Mouse (Mus musculus) intestine, embryonic 14.5 days (tissue): ENCODE results near the gene Fmod. TPM values are rescaled to one million over a fixed set of nuclear protein-coding genes. Genes with fewer than 3 reads are reported as not detected.

ENCODE experiments used
- ATAC-seq: fragments of 200-750 bp; cut with Nextera tagmentation; replicated peaks from 2 replicates; pipeline ENCODE4 v1.8.0; 2017; ENCODE audit warnings: low read depth, moderate number of reproducible peaks, moderate TSS enrichment, moderate library complexity; ENCODE audit not compliant: low FRiP score, low TSS enrichment
- DNase-seq: peaks from one replicate; pipeline ENCODE4 v3.0.0-alpha.2; 2018; ENCODE audit warnings: low spot score
- H3K27ac ChIP-seq: fragments of 300-500 bp; sonication (generic); 2 replicates; pipeline ENCODE4 v1.5.1; 2014; ENCODE audit warnings: low read depth, mild to moderate bottlenecking, control low read depth
- H3K27me3 ChIP-seq: fragments of 300-500 bp; sonication (generic); replicated peaks from 2 replicates; pipeline ENCODE4 v1.6.1; 2014; ENCODE audit warnings: low read length, control low read depth; ENCODE audit not compliant: control insufficient read depth, insufficient read depth
- H3K36me3 ChIP-seq: fragments of 300-500 bp; sonication (generic); 2 replicates; pipeline ENCODE4 v1.6.1; 2014; ENCODE audit warnings: low read length, control low read depth; ENCODE audit not compliant: control insufficient read depth, insufficient read depth
- H3K4me1 ChIP-seq: fragments of 300-500 bp; sonication (generic); replicated peaks from 2 replicates; pipeline ENCODE4 v1.6.1; 2014; ENCODE audit warnings: low read length, control low read depth, mixed read lengths; ENCODE audit not compliant: control insufficient read depth, insufficient read depth
- H3K4me2 ChIP-seq: fragments of 300-500 bp; sonication (generic); 2 replicates; pipeline ENCODE4 v1.6.1; 2014; ENCODE audit warnings: low read length
- H3K4me3 ChIP-seq: fragments of 300-500 bp; sonication (generic); 2 replicates; pipeline ENCODE4 v1.5.1; 2014; ENCODE audit warnings: low read depth, low read length, control low read depth, mixed read lengths
- H3K9ac ChIP-seq: fragments of 300-500 bp; sonication (generic); 2 replicates; pipeline ENCODE4 v1.6.1; 2014; ENCODE audit warnings: mild to moderate bottlenecking, low read length
- H3K9me3 ChIP-seq: fragments of 300-500 bp; sonication (generic); 2 replicates; pipeline ENCODE4 v1.6.1; 2016; ENCODE audit warnings: low read length, control low read depth; ENCODE audit not compliant: control insufficient read depth
- WGBS: fragments of 180-500 bp; shearing (Covaris S2); extraction: QIAGEN DNeasy Blood & Tissue Kit; methylation state at CpG from one replicate; pipeline ENCODE4 v1.1.7; 2014; 5-methylcytosine and 5-hydroxymethylcytosine counted together
- polyA plus RNA-seq: library from polyadenylated mRNA; unstranded; fragments of >200 nt; fragmentation: Nextera tagmentation; extraction: Ambion mirVana; gene quantifications from 2 replicates; pipeline ENCODE4 v1.2.1, GENCODE M21; 2014

Gene Fmod
- 8.2 and 10.4 TPM in 2 replicates for polyA plus RNA-seq

- Histone ChIP-seq H3K27me3 (no peaks in the 10 kb centered on the region), H3K9ac (no peak within 1 kb of the TSS), H3K4me3 (no peak within 1 kb of the TSS), H3K4me1 (peaks cover 11% of the 10 kb centered on the region), H3K9me3 (no peaks in the 10 kb centered on the region), H3K36me3 (no peaks in the 10 kb centered on the region), H3K27ac (0 out of 2 replicates have a peak within 1 kb of the TSS, but pooled peaks have one; percentile 9), H3K4me2 (peak within 1 kb of the TSS; percentile 25)
- no peak for DNase-seq
- 23% methylated on average over 9 of the region's 9 CpGs for WGBS
- 0 out of 2 replicates have a peak, but pooled peaks have one; percentile 60 for ATAC-seq
Measured at GRCm38 (mm10) chr1:134037172-134037571, at the start of gene Fmod. Fmod (plus strand) TSS chr1:134037254.

- Histone ChIP-seq H3K27me3 (no peaks in the 10 kb centered on the region), H3K4me2 (no peak overlapping the region), H3K9me3 (peaks cover 3% of the 10 kb centered on the region; the same call in 1 of the 2 replicates), H3K4me3 (no peak overlapping the region), H3K36me3 (no peaks in the 10 kb centered on the region), H3K27ac (no peak overlapping the region), H3K9ac (no peak overlapping the region), H3K4me1 (0 out of 2 replicates have a peak, but pooled peaks cover 3% of the 10 kb centered on the region)
- DNase-seq (peak; percentile 64), ATAC-seq (no peak)
- WGBS, result 20% methylated on average over 3 of the region's 3 CpGs
Measured at GRCm38 (mm10) chr1:133988845-133989244, 48.2 kb upstream of the Fmod start.

- Histone ChIP-seq H3K27me3 (no peaks in the 10 kb centered on the region), H3K4me3 (no peak overlapping the region), H3K27ac (no peak overlapping the region), H3K4me2 (no peak overlapping the region), H3K4me1 (0 out of 2 replicates have a peak, but pooled peaks cover 3% of the 10 kb centered on the region), H3K9ac (no peak overlapping the region), H3K36me3 (no peaks in the 10 kb centered on the region), H3K9me3 (0 out of 2 replicates have a peak, but pooled peaks cover 3% of the 10 kb centered on the region)
- no peak for DNase-seq
- WGBS, result 37% methylated on average over 8 of the region's 8 CpGs
- ATAC-seq, result no peak
Measured at GRCm38 (mm10) chr1:133991277-133991676, 45.8 kb upstream of the Fmod start.

GRCm38 (mm10) chr1:134005490-134005889, 31.6 kb upstream of the Fmod start:
- H3K9me3 ChIP-seq, result no peaks in the 10 kb centered on the region
- WGBS, result 65% methylated on average over 7 of the region's 7 CpGs
- DNase-seq (no peak), ATAC-seq (no peak)
- H3K4me1 ChIP-seq, result 0 out of 2 replicates have a peak, but pooled peaks cover 2% of the 10 kb centered on the region
- H3K27ac ChIP-seq, result no peak overlapping the region
- no peak overlapping the region for H3K4me3 ChIP-seq
- H3K4me2 ChIP-seq, result no peak overlapping the region
- no peaks in the 10 kb centered on the region for H3K36me3 ChIP-seq
- H3K9ac ChIP-seq, result no peak overlapping the region
- no peaks in the 10 kb centered on the region for H3K27me3 ChIP-seq

GRCm38 (mm10) chr1:134006105-134006764, 30.8 kb upstream of the Fmod start:
- H3K4me3 ChIP-seq, result no peak overlapping the region
- no peak overlapping the region for H3K27ac ChIP-seq
- H3K9me3 ChIP-seq, result no peaks in the 10 kb centered on the region
- no peak for DNase-seq
- WGBS, result 52% methylated on average over 11 of the region's 11 CpGs
- no peaks in the 10 kb centered on the region for H3K36me3 ChIP-seq
- no peak overlapping the region for H3K9ac ChIP-seq
- H3K4me1 ChIP-seq, result 0 out of 2 replicates have a peak, but pooled peaks cover 2% of the 10 kb centered on the region
- no peaks in the 10 kb centered on the region for H3K27me3 ChIP-seq
- H3K4me2 ChIP-seq, result no peak overlapping the region
- ATAC-seq, result no peak

- no peak overlapping the region for H3K4me2 ChIP-seq
- H3K27ac ChIP-seq, result no peak overlapping the region
- no peak overlapping the region for H3K9ac ChIP-seq
- H3K27me3 ChIP-seq, result no peaks in the 10 kb centered on the region
- DNase-seq (no peak), ATAC-seq (no peak)
- no peak overlapping the region for H3K4me3 ChIP-seq
- no peaks in the 10 kb centered on the region for H3K9me3 ChIP-seq
- H3K4me1 ChIP-seq, result no peaks in the 10 kb centered on the region
- no peaks in the 10 kb centered on the region for H3K36me3 ChIP-seq
- WGBS, result 85% methylated on average over 9 of the region's 9 CpGs
Measured at GRCm38 (mm10) chr1:134024293-134024971, 12.6 kb upstream of the Fmod start.

- WGBS, result 66% methylated on average over 5 of the region's 5 CpGs
Measured at GRCm38 (mm10) chr1:134025975-134026374, 11.1 kb upstream of the Fmod start.

GRCm38 (mm10) chr1:134026741-134027140, 10.3 kb upstream of the Fmod start:
- DNase-seq, result no peak
- ATAC-seq, result no peak
- H3K4me1 ChIP-seq, result no peaks in the 10 kb centered on the region
- H3K27ac ChIP-seq, result no peak overlapping the region
- H3K4me3 ChIP-seq, result no peak overlapping the region
- no peaks in the 10 kb centered on the region for H3K36me3 ChIP-seq
- H3K27me3 ChIP-seq, result no peaks in the 10 kb centered on the region
- H3K9ac ChIP-seq, result no peak overlapping the region
- H3K4me2 ChIP-seq, result no peak overlapping the region
- H3K9me3 ChIP-seq, result no peaks in the 10 kb centered on the region
- WGBS, result 84% methylated on average over 9 of the region's 9 CpGs

More at GRCm38 (mm10) chr1:134025975-134026374, 11.1 kb upstream of the Fmod start:
- Histone ChIP-seq H3K27ac (no peak overlapping the region), H3K27me3 (no peaks in the 10 kb centered on the region), H3K4me3 (no peak overlapping the region), H3K4me2 (no peak overlapping the region), H3K9ac (no peak overlapping the region), H3K9me3 (no peaks in the 10 kb centered on the region), H3K36me3 (no peaks in the 10 kb centered on the region), H3K4me1 (no peaks in the 10 kb centered on the region)
- no peak for ATAC-seq
- DNase-seq, result no peak
